Mouse (Mus musculus): ENCODE results near the gene Mdm4. TPM values are rescaled to one million over a fixed set of nuclear protein-coding genes. Genes with fewer than 3 reads are reported as not detected.

Gene Mdm4
- polyA plus RNA-seq, 1 experiment: 147 TPM

DNA sequence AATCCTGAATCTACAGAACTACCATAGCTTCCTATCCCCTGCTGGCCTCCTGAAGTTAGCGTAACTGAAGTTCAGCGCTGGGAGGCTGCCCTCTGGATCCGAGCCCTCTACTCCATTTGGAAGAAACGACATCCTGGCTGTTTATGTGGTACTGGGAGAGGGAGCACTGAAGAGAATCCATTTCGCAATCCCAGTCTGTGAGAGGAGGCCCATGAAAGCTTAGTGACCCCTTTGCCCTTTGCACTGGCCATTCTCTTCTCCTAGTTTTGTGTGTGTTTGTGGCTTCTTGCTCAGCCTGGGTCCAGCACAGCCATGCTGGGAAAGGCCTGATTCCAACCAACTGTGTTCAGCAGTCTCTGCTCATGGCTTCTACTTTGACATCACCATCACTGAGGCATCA is 73.6 kb downstream of the Mdm4 start:
- H3K36me3 ChIP-seq (ENCODE audit: control insufficient read depth, insufficient read depth, low read length): no peaks in the 10 kb centered on the region
- H3K4me1 ChIP-seq (replicated peaks; ENCODE audit: control insufficient read depth, insufficient read depth, low read length): no peaks in the 10 kb centered on the region
- H3K27ac ChIP-seq (ENCODE audit: control insufficient read depth, insufficient read depth, low read length): no peak overlapping the region
- WGBS: 86% methylated on average over 5 of the region's 5 CpGs
- TF ChIP-seq POLR2A (IDR thresholded peaks at IDR 0.05; ENCODE audit: control insufficient read depth, extremely low read depth, insufficient read depth, low read length, poor library complexity): no peak
- TF ChIP-seq CTCF (IDR thresholded peaks at IDR 0.05; ENCODE audit: borderline replicate concordance, control insufficient read depth, extremely low read depth, insufficient read depth, low read length, poor library complexity): no peak
- no peak for DNase-seq
- H3K27me3 ChIP-seq (ENCODE audit: control insufficient read depth, insufficient read depth, low read length): no peaks in the 10 kb centered on the region
- H3K4me3 ChIP-seq (ENCODE audit: control insufficient read depth, insufficient read depth, low read length): no peak overlapping the region

DNA sequence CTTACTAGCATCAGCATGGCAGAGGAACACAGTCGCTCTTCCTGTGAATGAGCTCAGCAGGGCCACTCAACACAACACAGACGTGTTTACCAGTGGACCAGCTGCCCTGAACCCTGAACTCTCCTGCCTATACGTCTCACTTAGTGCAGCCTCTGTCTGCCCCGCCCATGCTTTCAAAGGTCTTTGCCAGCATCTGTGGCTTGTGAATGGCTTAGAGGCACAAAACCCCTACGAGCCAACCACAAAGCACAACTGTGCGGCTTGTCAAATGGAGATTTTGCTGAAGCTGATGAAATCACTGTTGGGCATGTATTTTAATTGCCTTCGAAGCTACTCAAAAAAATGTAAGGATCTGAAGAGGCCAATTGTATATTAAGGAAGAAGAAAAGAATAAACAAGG is 82.5 kb downstream of the Mdm4 start:
- TF ChIP-seq CTCF (IDR thresholded peaks at IDR 0.05; ENCODE audit: borderline replicate concordance, control insufficient read depth, extremely low read depth, insufficient read depth, low read length, poor library complexity) (no peak), POLR2A (IDR thresholded peaks at IDR 0.05; ENCODE audit: control insufficient read depth, extremely low read depth, insufficient read depth, low read length, poor library complexity) (no peak)
- Histone ChIP-seq H3K4me1 (replicated peaks; ENCODE audit: control insufficient read depth, insufficient read depth, low read length) (no peaks in the 10 kb centered on the region), H3K27ac (ENCODE audit: control insufficient read depth, insufficient read depth, low read length) (no peak overlapping the region), H3K27me3 (ENCODE audit: control insufficient read depth, insufficient read depth, low read length) (no peaks in the 10 kb centered on the region), H3K36me3 (ENCODE audit: control insufficient read depth, insufficient read depth, low read length) (no peaks in the 10 kb centered on the region), H3K4me3 (ENCODE audit: control insufficient read depth, insufficient read depth, low read length) (no peak overlapping the region)
- 72% methylated on average over 7 of the region's 7 CpGs for WGBS
- DNase-seq: no peak

DNA sequence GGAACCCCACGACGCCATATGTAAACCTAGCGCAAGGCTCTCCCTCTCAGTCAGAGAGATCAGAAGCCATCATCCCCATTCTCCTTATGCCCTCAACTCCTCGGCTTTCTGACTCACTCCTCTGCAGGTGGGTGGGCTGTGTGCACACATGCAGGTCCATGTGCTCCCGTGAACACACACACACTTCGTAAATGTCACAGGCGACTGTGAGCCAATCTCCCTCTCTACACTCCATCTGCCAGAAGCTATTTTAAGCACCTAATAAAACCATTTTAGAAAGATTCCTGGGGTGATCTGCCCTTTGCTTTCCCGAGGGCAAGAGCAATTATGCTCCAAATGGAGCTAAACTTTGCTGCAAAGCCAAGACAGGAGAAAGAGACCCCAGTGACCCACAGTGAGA is 84.5 kb downstream of the Mdm4 start:
- Histone ChIP-seq H3K27me3 (ENCODE audit: control insufficient read depth, insufficient read depth, low read length) (no peaks in the 10 kb centered on the region), H3K4me3 (ENCODE audit: control insufficient read depth, insufficient read depth, low read length) (no peak overlapping the region), H3K36me3 (ENCODE audit: control insufficient read depth, insufficient read depth, low read length) (no peaks in the 10 kb centered on the region), H3K27ac (ENCODE audit: control insufficient read depth, insufficient read depth, low read length) (no peak overlapping the region), H3K4me1 (replicated peaks; ENCODE audit: control insufficient read depth, insufficient read depth, low read length) (no peaks in the 10 kb centered on the region)
- no peak for DNase-seq
- TF ChIP-seq POLR2A (IDR thresholded peaks at IDR 0.05; ENCODE audit: control insufficient read depth, extremely low read depth, insufficient read depth, low read length, poor library complexity) (no peak), CTCF (IDR thresholded peaks at IDR 0.05; ENCODE audit: borderline replicate concordance, control insufficient read depth, extremely low read depth, insufficient read depth, low read length, poor library complexity) (no peak)
- 70% methylated on average over 8 of the region's 8 CpGs for WGBS

DNA sequence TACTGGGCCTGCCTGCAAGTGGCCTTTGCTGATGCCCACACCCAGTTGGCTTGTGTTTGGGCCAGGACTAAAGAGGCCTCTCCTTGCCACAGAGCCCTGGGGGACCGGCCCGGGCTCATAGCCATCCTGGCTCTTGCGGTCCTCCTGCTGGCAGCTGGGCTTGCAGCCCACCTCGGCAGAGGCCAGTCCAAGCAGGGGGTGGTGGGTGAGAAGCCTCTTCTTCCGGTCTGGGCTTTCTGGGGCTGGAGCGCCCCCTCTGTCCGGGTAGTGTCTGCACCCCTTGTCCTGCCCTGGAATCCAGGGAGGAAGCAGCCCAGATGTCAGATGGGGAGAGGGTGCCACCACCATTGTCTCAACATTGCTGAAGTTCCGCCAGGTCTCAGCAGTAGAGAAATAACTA is 91.4 kb downstream of the Mdm4 start:
- TF ChIP-seq CTCF (IDR thresholded peaks at IDR 0.05; ENCODE audit: borderline replicate concordance, control insufficient read depth, extremely low read depth, insufficient read depth, low read length, poor library complexity) (no peak), POLR2A (IDR thresholded peaks at IDR 0.05; ENCODE audit: control insufficient read depth, extremely low read depth, insufficient read depth, low read length, poor library complexity) (no peak)
- no peaks in the 10 kb centered on the region for H3K36me3 ChIP-seq (ENCODE audit: control insufficient read depth, insufficient read depth, low read length)
- WGBS: 82% methylated on average over 8 of the region's 8 CpGs
- DNase-seq: no peak
- no peak overlapping the region for H3K4me3 ChIP-seq (ENCODE audit: control insufficient read depth, insufficient read depth, low read length)
- H3K27me3 ChIP-seq (ENCODE audit: control insufficient read depth, insufficient read depth, low read length): no peaks in the 10 kb centered on the region
- no peak overlapping the region for H3K27ac ChIP-seq (ENCODE audit: control insufficient read depth, insufficient read depth, low read length)
- no peaks in the 10 kb centered on the region for H3K4me1 ChIP-seq (replicated peaks; ENCODE audit: control insufficient read depth, insufficient read depth, low read length)

DNA sequence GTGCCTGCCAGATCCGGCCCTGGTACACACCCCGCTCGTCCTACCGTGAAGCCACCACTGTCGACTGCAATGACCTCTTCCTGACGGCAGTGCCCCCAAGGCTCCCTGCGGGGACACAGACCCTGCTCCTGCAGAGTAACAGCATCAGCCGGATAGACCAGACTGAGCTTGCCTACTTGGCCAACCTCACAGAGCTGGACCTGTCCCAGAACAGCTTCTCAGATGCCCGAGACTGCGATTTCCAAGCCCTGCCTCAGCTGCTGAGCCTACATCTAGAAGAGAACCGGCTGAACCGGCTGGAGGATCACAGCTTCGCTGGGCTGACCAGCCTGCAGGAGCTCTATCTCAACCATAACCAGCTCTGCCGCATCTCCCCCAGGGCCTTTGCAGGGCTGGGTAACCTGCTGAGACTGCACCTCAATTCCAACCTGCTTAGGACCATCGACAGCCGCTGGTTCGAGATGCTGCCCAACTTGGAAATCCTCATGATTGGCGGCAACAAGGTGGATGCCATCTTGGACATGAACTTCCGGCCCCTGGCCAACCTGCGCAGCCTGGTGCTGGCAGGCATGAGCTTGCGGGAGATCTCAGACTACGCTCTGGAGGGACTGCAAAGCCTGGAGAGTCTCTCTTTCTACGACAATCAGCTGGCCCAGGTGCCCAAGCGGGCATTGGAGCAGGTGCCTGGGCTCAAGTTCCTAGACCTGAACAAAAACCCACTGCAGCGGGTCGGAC is 92.9 kb downstream of the Mdm4 start:
- H3K27me3 ChIP-seq (ENCODE audit: control insufficient read depth, insufficient read depth, low read length): no peaks in the 10 kb centered on the region
- H3K4me1 ChIP-seq (replicated peaks; ENCODE audit: control insufficient read depth, insufficient read depth, low read length): no peaks in the 10 kb centered on the region
- no peak for DNase-seq
- H3K27ac ChIP-seq (ENCODE audit: control insufficient read depth, insufficient read depth, low read length): no peak overlapping the region
- TF ChIP-seq CTCF (IDR thresholded peaks at IDR 0.05; ENCODE audit: borderline replicate concordance, control insufficient read depth, extremely low read depth, insufficient read depth, low read length, poor library complexity): no peak
- no peak overlapping the region for H3K4me3 ChIP-seq (ENCODE audit: control insufficient read depth, insufficient read depth, low read length)
- WGBS: 91% methylated on average over 26 of the region's 26 CpGs
- H3K36me3 ChIP-seq (ENCODE audit: control insufficient read depth, insufficient read depth, low read length): no peaks in the 10 kb centered on the region

DNA sequence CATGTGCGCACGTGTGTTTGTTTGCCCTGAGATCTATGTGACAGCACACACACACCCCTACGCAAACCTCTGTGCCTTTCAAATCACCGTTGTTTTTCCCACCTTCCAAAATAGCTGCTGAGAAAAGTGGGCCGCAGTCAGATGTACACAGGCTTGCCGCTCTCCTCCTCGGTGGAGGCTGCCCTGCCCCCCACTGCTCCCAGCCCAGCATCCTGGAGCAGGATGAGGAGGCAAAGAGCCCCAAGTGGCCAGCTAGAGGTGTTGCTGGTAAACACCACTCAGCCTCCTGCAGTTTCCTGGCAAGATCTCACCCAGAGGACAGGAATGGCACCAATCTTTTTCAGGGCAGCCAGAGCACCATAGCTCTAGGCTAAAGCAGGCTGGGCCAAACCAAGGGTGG is 95.5 kb downstream of the Mdm4 start:
- H3K36me3 ChIP-seq (ENCODE audit: control insufficient read depth, insufficient read depth, low read length): no peaks in the 10 kb centered on the region
- peak; percentile 12; the same call in 1 of the 2 replicates for TF ChIP-seq CTCF (IDR thresholded peaks at IDR 0.05; ENCODE audit: borderline replicate concordance, control insufficient read depth, extremely low read depth, insufficient read depth, low read length, poor library complexity)
- TF ChIP-seq POLR2A (IDR thresholded peaks at IDR 0.05; ENCODE audit: control insufficient read depth, extremely low read depth, insufficient read depth, low read length, poor library complexity): no peak
- H3K4me1 ChIP-seq (replicated peaks; ENCODE audit: control insufficient read depth, insufficient read depth, low read length): no peaks in the 10 kb centered on the region
- DNase-seq: no peak
- 48% methylated on average over 7 of the region's 7 CpGs for WGBS
- no peak overlapping the region for H3K27ac ChIP-seq (ENCODE audit: control insufficient read depth, insufficient read depth, low read length)
- no peaks in the 10 kb centered on the region for H3K27me3 ChIP-seq (ENCODE audit: control insufficient read depth, insufficient read depth, low read length)
- no peak overlapping the region for H3K4me3 ChIP-seq (ENCODE audit: control insufficient read depth, insufficient read depth, low read length)

DNA sequence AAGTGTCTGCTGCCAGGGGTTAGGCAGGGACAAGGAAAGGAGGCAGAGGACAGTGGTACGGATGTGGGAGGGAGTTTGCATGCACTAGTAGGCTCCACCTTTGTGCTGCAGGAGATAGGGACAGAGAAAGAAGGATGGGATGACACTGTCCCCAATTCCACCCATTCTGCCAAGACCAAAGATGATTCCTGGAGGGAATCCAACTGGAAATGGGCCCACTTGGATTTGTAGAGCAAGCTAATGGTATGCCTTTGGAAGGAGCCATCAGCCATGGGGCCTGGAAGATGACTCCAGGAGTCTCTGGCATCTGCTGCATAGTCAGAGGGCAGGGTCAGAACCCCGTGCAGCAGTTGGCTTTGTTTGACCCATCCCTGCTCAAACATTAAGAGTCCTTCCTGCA is 97.9 kb downstream of the Mdm4 start:
- Histone ChIP-seq H3K4me1 (replicated peaks; ENCODE audit: control insufficient read depth, insufficient read depth, low read length) (no peaks in the 10 kb centered on the region), H3K27me3 (ENCODE audit: control insufficient read depth, insufficient read depth, low read length) (no peaks in the 10 kb centered on the region), H3K36me3 (ENCODE audit: control insufficient read depth, insufficient read depth, low read length) (no peaks in the 10 kb centered on the region), H3K27ac (ENCODE audit: control insufficient read depth, insufficient read depth, low read length) (no peak overlapping the region), H3K4me3 (ENCODE audit: control insufficient read depth, insufficient read depth, low read length) (no peak overlapping the region)
- TF ChIP-seq CTCF (IDR thresholded peaks at IDR 0.05; ENCODE audit: borderline replicate concordance, control insufficient read depth, extremely low read depth, insufficient read depth, low read length, poor library complexity) (no peak), POLR2A (IDR thresholded peaks at IDR 0.05; ENCODE audit: control insufficient read depth, extremely low read depth, insufficient read depth, low read length, poor library complexity) (no peak)
- DNase-seq: no peak
- WGBS: 88% methylated on average over 2 of the region's 2 CpGs

All from thymus, adult 2 months (tissue).